Mouse (Mus musculus) CH12.LX (cell line): ENCODE data around the gene Egfl8. TPM values are rescaled to one million over a fixed set of nuclear protein-coding genes. Genes with fewer than 3 reads are reported as not detected.

ENCODE experiments used
- DNase-seq: peaks from one replicate; pipeline ENCODE4 v3.0.0-alpha.2; 2013; ENCODE audit errors: extremely low read depth
- H3K27ac ChIP-seq: 2 replicates; pipeline ENCODE4 v1.5.1; 2012; ENCODE audit warnings: low read depth, mild to moderate bottlenecking, control low read depth, moderate library complexity; ENCODE audit not compliant: insufficient read depth
- H3K27me3 ChIP-seq: replicated peaks from 2 replicates; pipeline ENCODE3; 2012; ENCODE audit warnings: inconsistent platforms
- H3K36me3 ChIP-seq, 2 experiments: replicated peaks in 1 of 2; 2 replicates each; pipeline versions ENCODE3 to v1.6.1; 2012; ENCODE audit warnings: inconsistent platforms in 1 of 2, low read length in 1 of 2, mild to moderate bottlenecking in 1 of 2, mixed read lengths in 1 of 2, moderate library complexity in 1 of 2; ENCODE audit not compliant: control insufficient read depth in 1 of 2, insufficient read depth in 1 of 2
- H3K4me1 ChIP-seq, 2 experiments: 2 replicates each; pipeline ENCODE4 v1.6.1; 2012; ENCODE audit warnings: inconsistent platforms in 1 of 2, moderate library complexity in 1 of 2; ENCODE audit not compliant: insufficient read depth in 2 of 2, control insufficient read depth in 1 of 2
- H3K4me2 ChIP-seq: 2 replicates; pipeline ENCODE4 v1.6.1; 2012; ENCODE audit warnings: low read depth, mild to moderate bottlenecking, control low read depth; ENCODE audit not compliant: poor library complexity, insufficient read depth, severe bottlenecking
- H3K4me3 ChIP-seq, 3 experiments: fragments of 150-350 bp in 1 of 3; sonication (generic) in 1 of 3; replicated peaks in 1 of 3; 2 replicates each; pipeline versions ENCODE3 to v1.5.1; 2011 to 2012; ENCODE audit warnings: low read depth in 2 of 3, low read length in 2 of 3, mild to moderate bottlenecking in 2 of 3, moderate library complexity in 2 of 3, control low read depth in 1 of 3, improper control_type of control experiment in 1 of 3, inconsistent platforms in 1 of 3, mixed read lengths in 1 of 3; ENCODE audit not compliant: poor library complexity in 1 of 3
- H3K79me2 ChIP-seq: replicated peaks from 2 replicates; pipeline ENCODE4 v1.6.1; 2012; ENCODE audit warnings: mild to moderate bottlenecking, moderate library complexity; ENCODE audit not compliant: control insufficient read depth, poor library complexity, insufficient read depth, severe bottlenecking; ENCODE audit errors: extremely low read depth
- H3K9ac ChIP-seq: 2 replicates; pipeline ENCODE4 v1.6.1; 2012; ENCODE audit warnings: low read depth, mild to moderate bottlenecking, control low read depth, moderate library complexity; ENCODE audit not compliant: insufficient read depth
- H3K9me3 ChIP-seq: replicated peaks from 2 replicates; pipeline ENCODE3; 2012; ENCODE audit warnings: low read length, inconsistent platforms, mixed read lengths
- BHLHE40 ChIP-seq: IDR thresholded peaks from 2 replicates; pipeline ENCODE4 v1.6.1; 2011; ENCODE audit warnings: mild to moderate bottlenecking, low read depth, low read length, improper control_type of control experiment
- CHD2 ChIP-seq: IDR thresholded peaks from 2 replicates; pipeline ENCODE4 v1.6.1; 2011; ENCODE audit warnings: low read length, improper control_type of control experiment
- CTCF ChIP-seq, 2 experiments: IDR thresholded peaks in 1 of 2; conservative IDR thresholded peaks in 1 of 2; 2 replicates each; pipeline ENCODE4 v1.5.1; 2011 to 2012; ENCODE audit warnings: low read depth in 2 of 2, low read length in 2 of 2, improper control_type of control experiment in 1 of 2, inconsistent platforms in 1 of 2, mild to moderate bottlenecking in 1 of 2, moderate library complexity in 1 of 2
- E2F4 ChIP-seq: IDR thresholded peaks from 2 replicates; pipeline ENCODE4 v1.6.1; 2011; ENCODE audit warnings: low read depth, low read length, improper control_type of control experiment; ENCODE audit not compliant: insufficient replicate concordance
- ELF1 ChIP-seq: IDR thresholded peaks from 2 replicates; pipeline ENCODE4 v1.6.1; 2014; ENCODE audit warnings: low read depth, mild to moderate bottlenecking, inconsistent platforms, low read length, improper control_type of control experiment
- EP300 ChIP-seq: IDR thresholded peaks from 2 replicates; pipeline ENCODE4 v1.6.1; 2011; ENCODE audit warnings: low read length, improper control_type of control experiment
- ETS1 ChIP-seq: conservative IDR thresholded peaks from 2 replicates; pipeline ENCODE4 v1.6.1; 2012; ENCODE audit warnings: low read depth, mild to moderate bottlenecking, inconsistent platforms, low read length, improper control_type of control experiment, moderate library complexity
- GABPA ChIP-seq: IDR thresholded peaks from 2 replicates; pipeline ENCODE4 v1.6.1; 2012; ENCODE audit warnings: low read depth, low read length, improper control_type of control experiment, inconsistent platforms; ENCODE audit not compliant: insufficient replicate concordance
- HCFC1 ChIP-seq: IDR thresholded peaks from 2 replicates; pipeline ENCODE4 v1.6.1; 2012; ENCODE audit warnings: low read depth, mild to moderate bottlenecking, inconsistent platforms, low read length, improper control_type of control experiment
- IRF4 ChIP-seq: IDR thresholded peaks from 2 replicates; pipeline ENCODE4 v1.6.1; 2014; ENCODE audit warnings: low read depth, mild to moderate bottlenecking, inconsistent platforms, low read length, improper control_type of control experiment
- JUN ChIP-seq: IDR thresholded peaks from 2 replicates; pipeline ENCODE4 v1.6.1; 2011; ENCODE audit warnings: low read depth, mild to moderate bottlenecking, low read length, improper control_type of control experiment, moderate library complexity; ENCODE audit not compliant: insufficient read depth
- JUND ChIP-seq: conservative IDR thresholded peaks from 2 replicates; pipeline ENCODE4 v1.6.1; 2011; ENCODE audit warnings: low read depth, low read length, improper control_type of control experiment
- KAT2A ChIP-seq: IDR thresholded peaks from 2 replicates; pipeline ENCODE4 v1.6.1; 2012; ENCODE audit warnings: low read length, improper control_type of control experiment, inconsistent platforms; ENCODE audit not compliant: insufficient replicate concordance
- MAFK ChIP-seq: IDR thresholded peaks from 2 replicates; pipeline ENCODE4 v1.6.1; 2011; ENCODE audit warnings: low read length, improper control_type of control experiment; ENCODE audit not compliant: insufficient replicate concordance
- MAX ChIP-seq: IDR thresholded peaks from 2 replicates; pipeline ENCODE4 v1.6.1; 2011; ENCODE audit warnings: low read length, improper control_type of control experiment
- MAZ ChIP-seq: IDR thresholded peaks from 2 replicates; pipeline ENCODE4 v1.6.1; 2012; ENCODE audit warnings: low read depth, mild to moderate bottlenecking, inconsistent platforms, low read length, improper control_type of control experiment, moderate library complexity
- NELFE ChIP-seq: IDR thresholded peaks from 2 replicates; pipeline ENCODE4 v1.6.1; 2011; ENCODE audit warnings: low read depth, low read length, improper control_type of control experiment
- NRF1 ChIP-seq: IDR thresholded peaks from 2 replicates; pipeline ENCODE4 v1.6.1; 2014; ENCODE audit warnings: low read depth, mild to moderate bottlenecking, inconsistent platforms, low read length, improper control_type of control experiment, moderate library complexity
- POLR2A ChIP-seq: IDR thresholded peaks from 2 replicates; pipeline ENCODE4 v1.6.1; 2011; ENCODE audit warnings: low read depth, mild to moderate bottlenecking, improper control_type of control experiment, low read length
- POLR2AphosphoS2 ChIP-seq: IDR thresholded peaks from 2 replicates; pipeline ENCODE4 v1.6.1; 2011; ENCODE audit warnings: low read depth, low read length, improper control_type of control experiment
- RAD21 ChIP-seq: IDR thresholded peaks from 2 replicates; pipeline ENCODE4 v1.6.1; 2011; ENCODE audit warnings: low read depth, mild to moderate bottlenecking, low read length, improper control_type of control experiment, moderate library complexity
- RCOR1 ChIP-seq: conservative IDR thresholded peaks from 2 replicates; pipeline ENCODE4 v1.6.1; 2012; ENCODE audit warnings: low read depth, mild to moderate bottlenecking, inconsistent platforms, low read length, improper control_type of control experiment
- SIN3A ChIP-seq: IDR thresholded peaks from 2 replicates; pipeline ENCODE4 v1.6.1; 2012; ENCODE audit warnings: low read length, improper control_type of control experiment, inconsistent platforms
- SMC3 ChIP-seq: IDR thresholded peaks from 2 replicates; pipeline ENCODE4 v1.6.1; 2011; ENCODE audit warnings: low read depth, low read length, improper control_type of control experiment
- TCF12 ChIP-seq: IDR thresholded peaks from 2 replicates; pipeline ENCODE4 v1.6.1; 2014; ENCODE audit warnings: low read depth, mild to moderate bottlenecking, inconsistent platforms, low read length, improper control_type of control experiment
- UBTF ChIP-seq: IDR thresholded peaks from 2 replicates; pipeline ENCODE4 v1.6.1; 2012; ENCODE audit warnings: low read depth, mild to moderate bottlenecking, inconsistent platforms, low read length, improper control_type of control experiment, moderate library complexity
- USF1 ChIP-seq: IDR thresholded peaks from 2 replicates; pipeline ENCODE4 v1.6.1; 2014; ENCODE audit warnings: low read depth, mild to moderate bottlenecking, inconsistent platforms, low read length, improper control_type of control experiment
- dilution Hi-C: fragments of 300-500 bp; cut with MboI; formaldehyde crosslinking; loops from 2 replicates; pipeline ENCODE4 v1.14.3; 2020; ENCODE audit warnings: low sequenced_read_pairs; ENCODE audit not compliant: extremely low pct_unique_long_range_greater_than_20kb, extremely low pct_ligation_motif_present
- in situ Hi-C: fragments of 300-500 bp; cut with MboI; formaldehyde crosslinking; loops from 3 replicates; pipeline ENCODE4 v1.14.3; 2019; ENCODE audit warnings: low sequenced_read_pairs, low pct_ligation_motif_present, low pct_unique_long_range_greater_than_20kb, mixed read lengths
- polyA plus RNA-seq: library from polyadenylated mRNA; unstranded; fragments of >175 nt; gene quantifications from 2 replicates; pipeline ENCODE4 v1.2.1, GENCODE M21; 2012; ENCODE audit warnings: low read depth; ENCODE audit not compliant: insufficient read length
- total RNA-seq, 2 experiments: library from RNA; depleted of rRNA; stranded (reverse); fragments of 300-350 nt in 1 of 2; fragments of >200 nt in 1 of 2; gene quantifications; 2 replicates each; pipeline ENCODE4 v1.2.3; 2012 to 2014

Gene Egfl8
- total and polyA plus RNA-seq, 3 experiments = not detected

- H3K36me3 ChIP-seq = peaks cover 38 to 59% of the 10 kb centered on the region in 2 experiments
- no peaks in the 10 kb centered on the region for H3K9me3 ChIP-seq
- H3K9ac ChIP-seq = no peak overlapping the region; the same call in 1 of the 2 replicates
- H3K79me2 ChIP-seq = no peaks in the 10 kb centered on the region; the same call in 1 of the 2 replicates
- no peak overlapping the region for H3K27ac ChIP-seq
- H3K4me1 ChIP-seq = peaks cover 16 to 45% of the 10 kb centered on the region in 2 experiments
- peak overlapping the region; percentile 85 for H3K4me2 ChIP-seq
- no peak for TF ChIP-seq MAX
- TF ChIP-seq E2F4 = no peak
- TF ChIP-seq GABPA = no peak
- no peak for TF ChIP-seq IRF4
- no peak for TF ChIP-seq SIN3A
- peak overlapping the region in 1 of 3 experiments; percentile 94 for H3K4me3 ChIP-seq
- in situ Hi-C loops = no loop called here
- peaks cover 9% of the 10 kb centered on the region for H3K27me3 ChIP-seq
- no peak for DNase-seq
- dilution Hi-C loops = no loop called here
Observed at GRCm38 (mm10) chr17:34648141-34648890, 32.5 kb upstream of the Egfl8 start.

- no peaks in the 10 kb centered on the region; the same call in 1 of the 2 replicates for H3K79me2 ChIP-seq
- H3K27me3 ChIP-seq = peaks cover 19% of the 10 kb centered on the region
- in situ Hi-C loops (no loop called here), dilution Hi-C loops (no loop called here)
- H3K27ac ChIP-seq = peak within 1 kb of the TSS; percentile 42; the same call in 1 of the 2 replicates
- peak within 1 kb of the TSS; percentile 85 for H3K4me2 ChIP-seq
- peak; percentile 98 for DNase-seq
- peak within 1 kb of the TSS; percentile 90 for H3K9ac ChIP-seq
- peaks cover 27 to 47% of the 10 kb centered on the region in 2 experiments for H3K36me3 ChIP-seq
- peaks cover 16 to 45% of the 10 kb centered on the region in 2 experiments for H3K4me1 ChIP-seq
- no peaks in the 10 kb centered on the region for H3K9me3 ChIP-seq
- peak within 1 kb of the TSS; percentile 86 to 94 (median 94) for H3K4me3 ChIP-seq
- TF ChIP-seq POLR2A = peak; percentile 82
- no peak for TF ChIP-seq JUND
- peak; percentile 96 for TF ChIP-seq USF1
- no peak for TF ChIP-seq MAZ
- peak; percentile 63; the same call in 1 of the 2 replicates for TF ChIP-seq SIN3A
- TF ChIP-seq GABPA = peak; percentile 8; the same call in 1 of the 2 replicates
- peak; percentile 31; the same call in 1 of the 2 replicates for TF ChIP-seq NELFE
- TF ChIP-seq KAT2A = peak; percentile 95; the same call in 1 of the 2 replicates
- peak; percentile 98 for TF ChIP-seq ELF1
- peak; percentile 8; the same call in 1 of the 2 replicates for TF ChIP-seq IRF4
- no peak for TF ChIP-seq EP300
- TF ChIP-seq RAD21 = no peak
- TF ChIP-seq CTCF (conservative IDR thresholded peaks at IDR 0.05 in 1 of 2, IDR thresholded peaks at IDR 0.05 in 1 of 2; ENCODE audit: low read depth in 2 of 2, low read length in 2 of 2) = no peak
- peak; percentile 85; the same call in 1 of the 2 replicates for TF ChIP-seq CHD2
- no peak; the same call in 1 of the 2 replicates for TF ChIP-seq POLR2AphosphoS2
- peak; percentile 98 for TF ChIP-seq MAX
- TF ChIP-seq MAFK = no peak
- TF ChIP-seq BHLHE40 = peak; percentile 85
- TF ChIP-seq ETS1 = no peak
- TF ChIP-seq JUN = no peak
- TF ChIP-seq RCOR1 = no peak
- TF ChIP-seq SMC3 = no peak
- peak; percentile 97 for TF ChIP-seq HCFC1
- peak; percentile 83 for TF ChIP-seq NRF1
- TF ChIP-seq UBTF = no peak
- peak; percentile 46; the same call in 1 of the 2 replicates for TF ChIP-seq TCF12
- TF ChIP-seq E2F4 = no peak
Observed at GRCm38 (mm10) chr17:34646906-34647787, 31.4 kb upstream of the Egfl8 start, which contains the start of gene Atf6b. Gene Atf6b (plus strand): TSS chr17:34647146.
